Mouse (Mus musculus) ES-E14 (cell line): Measurements from ENCODE around the gene Gpr132.

Source experiments
- CHD2 ChIP-seq: IDR thresholded peaks from 2 replicates; pipeline ENCODE4 v1.6.1; 2014; ENCODE audit warnings: mild to moderate bottlenecking, low read depth, low read length, inconsistent platforms
- HCFC1 ChIP-seq: IDR thresholded peaks from 2 replicates; pipeline ENCODE4 v1.6.1; 2012; ENCODE audit warnings: low read length, inconsistent platforms, borderline replicate concordance; ENCODE audit not compliant: insufficient read depth
- ZC3H11A ChIP-seq: IDR thresholded peaks from 2 replicates; pipeline ENCODE4 v1.6.1; 2012; ENCODE audit warnings: low read depth, mild to moderate bottlenecking, inconsistent platforms, low read length, borderline replicate concordance
- ZNF384 ChIP-seq: IDR thresholded peaks from 2 replicates; pipeline ENCODE4 v1.6.1; 2012; ENCODE audit warnings: low read depth, low read length, inconsistent platforms

DNA sequence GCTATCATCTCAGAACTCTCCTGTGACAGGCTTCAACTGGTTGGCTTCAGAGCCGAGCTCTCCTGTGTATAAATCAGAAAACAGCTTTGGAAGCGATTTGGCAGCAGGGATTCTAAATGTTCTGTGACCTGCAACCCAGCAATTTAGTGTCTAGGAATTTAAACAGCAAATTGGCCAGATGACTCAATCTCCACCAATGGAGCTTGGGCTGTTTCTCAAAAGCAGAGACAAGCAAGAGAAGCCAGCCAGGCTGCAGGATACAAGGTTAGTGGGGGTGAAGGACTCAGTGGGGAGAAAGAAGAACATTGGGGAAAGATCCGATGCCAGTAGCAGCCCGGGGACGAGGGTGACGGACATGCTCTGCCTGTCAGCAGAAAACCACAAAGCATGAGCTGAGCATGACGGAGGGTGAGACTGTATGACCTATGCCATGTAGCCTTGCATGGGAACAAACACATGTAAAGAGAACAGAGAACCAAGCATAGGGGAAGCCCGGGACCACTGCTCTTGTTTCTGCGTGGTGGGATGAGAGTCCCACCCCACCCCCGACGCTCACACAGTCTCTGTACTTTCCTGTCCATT, 26.4 kb upstream of the Gpr132 start:
- TF ChIP-seq HCFC1 (no peak), ZC3H11A (no peak), CHD2 (no peak), ZNF384 (no peak)
